Mouse (Mus musculus) stomach, postnatal 0 days (tissue): ENCODE results near the gene Aco2.

Experiments
- CTCF ChIP-seq: IDR thresholded peaks from 2 replicates; pipeline ENCODE4 v1.5.1; 2016; ENCODE audit warnings: antibody characterized with exemption, low read depth, mild to moderate bottlenecking, moderate library complexity
- EP300 ChIP-seq: optimal IDR thresholded peaks from 2 replicates; pipeline ENCODE3; 2016; ENCODE audit warnings: antibody characterized with exemption

- no peak for TF ChIP-seq CTCF
- peak; percentile 100 for TF ChIP-seq EP300
Measured at GRCm38 (mm10) chr15:81871604-81872261, 376 bp upstream of the Aco2 start, which contains the start of gene Phf5a.
